Mouse (Mus musculus): ENCODE results near the gene March8. TPM values are rescaled to one million over a fixed set of nuclear protein-coding genes. Genes with fewer than 3 reads are reported as not detected.

The March8 gene
- polyA plus RNA-seq, 1 experiment: 47.5 TPM

GRCm38 (mm10) chr6:116416000-116416552 lies 78.3 kb downstream of the March8 start:
- TF ChIP-seq POLR2A (IDR thresholded peaks at IDR 0.05; ENCODE audit: low read depth, low read length): no peak
- no peak for TF ChIP-seq CTCF (IDR thresholded peaks at IDR 0.05; ENCODE audit: borderline replicate concordance, insufficient read depth, low read length)
- H3K27ac ChIP-seq (ENCODE audit: insufficient read depth, low read length): no peak overlapping the region
- no peaks in the 10 kb centered on the region for H3K4me1 ChIP-seq (ENCODE audit: control insufficient read depth, insufficient read depth, low read length)
- H3K4me3 ChIP-seq (ENCODE audit: insufficient read depth, low read length): no peak overlapping the region

GRCm38 (mm10) chr6:116417518-116418315 lies 79.9 kb downstream of the March8 start:
- Histone ChIP-seq H3K4me1 (ENCODE audit: control insufficient read depth, insufficient read depth, low read length) (no peaks in the 10 kb centered on the region), H3K4me3 (ENCODE audit: insufficient read depth, low read length) (no peak overlapping the region)
- TF ChIP-seq CTCF (IDR thresholded peaks at IDR 0.05; ENCODE audit: borderline replicate concordance, insufficient read depth, low read length): no peak
- TF ChIP-seq POLR2A (IDR thresholded peaks at IDR 0.05; ENCODE audit: low read depth, low read length): no peak

GRCm38 (mm10) chr6:116418487-116418886 lies 80.7 kb downstream of the March8 start:
- Histone ChIP-seq H3K4me1 (ENCODE audit: control insufficient read depth, insufficient read depth, low read length) (no peaks in the 10 kb centered on the region), H3K27ac (ENCODE audit: insufficient read depth, low read length) (no peak overlapping the region), H3K4me3 (ENCODE audit: insufficient read depth, low read length) (no peak overlapping the region)
- no peak for TF ChIP-seq POLR2A (IDR thresholded peaks at IDR 0.05; ENCODE audit: low read depth, low read length)
- TF ChIP-seq CTCF (IDR thresholded peaks at IDR 0.05; ENCODE audit: borderline replicate concordance, insufficient read depth, low read length): no peak

More at GRCm38 (mm10) chr6:116417518-116418315, 79.9 kb downstream of the March8 start:
- H3K27ac ChIP-seq (ENCODE audit: insufficient read depth, low read length): no peak overlapping the region

GRCm38 (mm10) chr6:116419699-116420098 lies 81.9 kb downstream of the March8 start:
- TF ChIP-seq CTCF (IDR thresholded peaks at IDR 0.05; ENCODE audit: borderline replicate concordance, insufficient read depth, low read length): no peak
- TF ChIP-seq POLR2A (IDR thresholded peaks at IDR 0.05; ENCODE audit: low read depth, low read length): no peak

GRCm38 (mm10) chr6:116420271-116420670 lies 82.4 kb downstream of the March8 start:
- Histone ChIP-seq H3K27ac (ENCODE audit: insufficient read depth, low read length) (no peak overlapping the region), H3K4me1 (ENCODE audit: control insufficient read depth, insufficient read depth, low read length) (no peaks in the 10 kb centered on the region), H3K4me3 (ENCODE audit: insufficient read depth, low read length) (no peak overlapping the region)
- TF ChIP-seq CTCF (IDR thresholded peaks at IDR 0.05; ENCODE audit: borderline replicate concordance, insufficient read depth, low read length) (no peak), POLR2A (IDR thresholded peaks at IDR 0.05; ENCODE audit: low read depth, low read length) (no peak)

More at GRCm38 (mm10) chr6:116419699-116420098, 81.9 kb downstream of the March8 start:
- H3K4me1 ChIP-seq (ENCODE audit: control insufficient read depth, insufficient read depth, low read length): no peaks in the 10 kb centered on the region
- H3K4me3 ChIP-seq (ENCODE audit: insufficient read depth, low read length): no peak overlapping the region
- H3K27ac ChIP-seq (ENCODE audit: insufficient read depth, low read length): no peak overlapping the region

GRCm38 (mm10) chr6:116422991-116423390 lies 85.2 kb downstream of the March8 start:
- H3K4me3 ChIP-seq (ENCODE audit: insufficient read depth, low read length): no peak overlapping the region
- H3K4me1 ChIP-seq (ENCODE audit: control insufficient read depth, insufficient read depth, low read length): no peaks in the 10 kb centered on the region
- no peak overlapping the region for H3K27ac ChIP-seq (ENCODE audit: insufficient read depth, low read length)
- TF ChIP-seq POLR2A (IDR thresholded peaks at IDR 0.05; ENCODE audit: low read depth, low read length): no peak
- TF ChIP-seq CTCF (IDR thresholded peaks at IDR 0.05; ENCODE audit: borderline replicate concordance, insufficient read depth, low read length): no peak

GRCm38 (mm10) chr6:116423664-116424063 lies 85.8 kb downstream of the March8 start:
- Histone ChIP-seq H3K4me3 (ENCODE audit: insufficient read depth, low read length) (no peak overlapping the region), H3K27ac (ENCODE audit: insufficient read depth, low read length) (no peak overlapping the region), H3K4me1 (ENCODE audit: control insufficient read depth, insufficient read depth, low read length) (no peaks in the 10 kb centered on the region)
- no peak for TF ChIP-seq POLR2A (IDR thresholded peaks at IDR 0.05; ENCODE audit: low read depth, low read length)
- TF ChIP-seq CTCF (IDR thresholded peaks at IDR 0.05; ENCODE audit: borderline replicate concordance, insufficient read depth, low read length): no peak

GRCm38 (mm10) chr6:116427552-116427951 lies 89.7 kb downstream of the March8 start:
- Histone ChIP-seq H3K4me3 (ENCODE audit: insufficient read depth, low read length) (no peak overlapping the region), H3K4me1 (ENCODE audit: control insufficient read depth, insufficient read depth, low read length) (no peaks in the 10 kb centered on the region), H3K27ac (ENCODE audit: insufficient read depth, low read length) (no peak overlapping the region)
- TF ChIP-seq POLR2A (IDR thresholded peaks at IDR 0.05; ENCODE audit: low read depth, low read length) (no peak), CTCF (IDR thresholded peaks at IDR 0.05; ENCODE audit: borderline replicate concordance, insufficient read depth, low read length) (no peak)

- no peak overlapping the region for H3K4me3 ChIP-seq (ENCODE audit: insufficient read depth, low read length)
- TF ChIP-seq POLR2A (IDR thresholded peaks at IDR 0.05; ENCODE audit: low read depth, low read length): no peak
- TF ChIP-seq CTCF (IDR thresholded peaks at IDR 0.05; ENCODE audit: borderline replicate concordance, insufficient read depth, low read length): no peak
- H3K27ac ChIP-seq (ENCODE audit: insufficient read depth, low read length): no peak overlapping the region
- no peaks in the 10 kb centered on the region for H3K4me1 ChIP-seq (ENCODE audit: control insufficient read depth, insufficient read depth, low read length)
These were observed 90.5 kb downstream of the March8 start for GRCm38 (mm10) chr6:116428282-116428681.

- Histone ChIP-seq H3K4me1 (ENCODE audit: control insufficient read depth, insufficient read depth, low read length) (no peaks in the 10 kb centered on the region), H3K27ac (ENCODE audit: insufficient read depth, low read length) (no peak overlapping the region), H3K4me3 (ENCODE audit: insufficient read depth, low read length) (no peak overlapping the region)
- no peak for TF ChIP-seq POLR2A (IDR thresholded peaks at IDR 0.05; ENCODE audit: low read depth, low read length)
- TF ChIP-seq CTCF (IDR thresholded peaks at IDR 0.05; ENCODE audit: borderline replicate concordance, insufficient read depth, low read length): no peak
These were observed 101.0 kb downstream of the March8 start for GRCm38 (mm10) chr6:116438864-116439263.

Data from embryonic fibroblast, embryonic 13.5 days (primary cell).